Mouse (Mus musculus) liver, embryonic 14.5 days (tissue): ENCODE results near the gene Trp53. TPM values are rescaled to one million over a fixed set of nuclear protein-coding genes. Genes with fewer than 3 reads are reported as not detected.

ENCODE experiments used
- ATAC-seq: fragments of 200-750 bp; cut with Nextera tagmentation; 2 replicates; pipeline ENCODE4 v1.8.0; 2017; ENCODE audit warnings: moderate number of reproducible peaks, mild to moderate bottlenecking, moderate library complexity; ENCODE audit not compliant: insufficient read depth
- DNase-seq, 3 experiments: peaks; one replicate each; pipeline ENCODE4 v3.0.0-alpha.2; 2012 to 2013; ENCODE audit warnings: low read depth in 3 of 3, low spot score in 3 of 3
- H3K27ac ChIP-seq: fragments of 300-500 bp; sonication (generic); 2 replicates; pipeline ENCODE4 v1.5.1; 2014; ENCODE audit warnings: moderate library complexity, mild to moderate bottlenecking, control low read depth, inconsistent platforms
- H3K27me3 ChIP-seq: fragments of 300-500 bp; sonication (generic); 2 replicates; pipeline ENCODE4 v1.6.1; 2014; ENCODE audit warnings: mild to moderate bottlenecking, low read length, moderate library complexity; ENCODE audit not compliant: control insufficient read depth, insufficient read depth
- H3K36me3 ChIP-seq: fragments of 300-500 bp; sonication (generic); replicated peaks from 2 replicates; pipeline ENCODE4 v1.6.1; 2014; ENCODE audit warnings: low read depth; ENCODE audit not compliant: control insufficient read depth, insufficient read depth
- H3K4me1 ChIP-seq, 2 experiments: fragments of 200-500 bp in 1 of 2; fragments of 300-500 bp in 1 of 2; sonication (generic) in 1 of 2; replicated peaks; 2 replicates each; pipeline ENCODE4 v1.6.1; 2012 to 2014; ENCODE audit warnings: antibody characterized with exemption in 1 of 2, inconsistent platforms in 1 of 2, low read length in 1 of 2; ENCODE audit not compliant: control insufficient read depth in 2 of 2, insufficient read depth in 2 of 2
- H3K4me2 ChIP-seq: fragments of 300-500 bp; sonication (generic); 2 replicates; pipeline ENCODE4 v1.6.1; 2014; ENCODE audit warnings: low read depth, mild to moderate bottlenecking, control low read depth, moderate library complexity
- H3K4me3 ChIP-seq, 2 experiments: fragments of 200-500 bp in 1 of 2; fragments of 300-500 bp in 1 of 2; sonication (generic) in 1 of 2; 2 replicates each; pipeline ENCODE4 v1.5.1; 2012 to 2014; ENCODE audit warnings: low read depth in 2 of 2, low read length in 2 of 2, mild to moderate bottlenecking in 2 of 2, control low read depth in 1 of 2, inconsistent platforms in 1 of 2, moderate library complexity in 1 of 2; ENCODE audit not compliant: insufficient read depth in 1 of 2
- H3K9ac ChIP-seq: fragments of 300-500 bp; sonication (generic); replicated peaks from 2 replicates; pipeline ENCODE4 v1.6.1; 2014; ENCODE audit warnings: mild to moderate bottlenecking, control low read depth, moderate library complexity
- H3K9me3 ChIP-seq: fragments of 300-500 bp; sonication (generic); 2 replicates; pipeline ENCODE4 v1.6.1; 2016; ENCODE audit warnings: low read length, mixed read lengths; ENCODE audit not compliant: control insufficient read depth
- CTCF ChIP-seq: IDR thresholded peaks from 2 replicates; pipeline ENCODE4 v1.5.1; 2016; ENCODE audit warnings: antibody characterized with exemption, low read depth, control low read depth
- EP300 ChIP-seq: IDR thresholded peaks from 2 replicates; pipeline ENCODE4 v1.6.1; 2016; ENCODE audit warnings: antibody characterized with exemption, low read depth
- whole genome bisulfite sequencing: fragments of 180-500 bp; shearing (Covaris S2); extraction: QIAGEN DNeasy Blood & Tissue Kit; methylation state at CpG from one replicate; pipeline ENCODE4 v1.1.7; 2014; ENCODE audit not compliant: insufficient replicate concordance; 5-methylcytosine and 5-hydroxymethylcytosine counted together
- polyA plus RNA-seq, 2 experiments: library from polyadenylated mRNA; depleted of rRNA in 1 of 2; stranded (reverse) in 1 of 2; unstranded in 1 of 2; fragments of >200 nt; fragmentation: Nextera tagmentation in 1 of 2; extraction: Ambion mirVana in 1 of 2; gene quantifications; 2 replicates each; pipeline versions ENCODE4 v1.2.1 to v1.2.3; 2012 to 2014

Trp53 gene
- polyA plus RNA-seq, 2 experiments, result 61.2 to 68.7 TPM

GRCm38 (mm10) chr11:69604795-69605664 is 24.9 kb downstream of the Trp53 start:
- H3K4me3 ChIP-seq, result peak overlapping the region; percentile 69 to 71
- H3K4me1 ChIP-seq, result peaks cover 53 to 71% of the 10 kb centered on the region in 2 experiments
- TF ChIP-seq CTCF, result no peak
- TF ChIP-seq EP300, result no peak
- peak overlapping the region; percentile 83 for H3K27ac ChIP-seq
- peak overlapping the region; percentile 86 for H3K9ac ChIP-seq
- H3K36me3 ChIP-seq, result peaks cover 9% of the 10 kb centered on the region
- ATAC-seq (peak; percentile 21), DNase-seq (no peak)
- under 1% methylated on average over 68 of the region's 73 CpGs for WGBS
- no peaks in the 10 kb centered on the region for H3K9me3 ChIP-seq
- H3K27me3 ChIP-seq, result no peaks in the 10 kb centered on the region
- H3K4me2 ChIP-seq, result peak overlapping the region; percentile 98

- no peaks in the 10 kb centered on the region for H3K27me3 ChIP-seq
- H3K9ac ChIP-seq, result peak within 1 kb of the TSS; percentile 86
- peak within 1 kb of the TSS; percentile 98 for H3K4me2 ChIP-seq
- no peaks in the 10 kb centered on the region for H3K9me3 ChIP-seq
- TF ChIP-seq EP300 (peak; percentile 58), CTCF (no peak)
- peak within 1 kb of the TSS; percentile 69 to 71 for H3K4me3 ChIP-seq
- peaks cover 47 to 68% of the 10 kb centered on the region in 2 experiments for H3K4me1 ChIP-seq
- WGBS, result 4% methylated on average over 32 of the region's 32 CpGs
- peak within 1 kb of the TSS; percentile 83 for H3K27ac ChIP-seq
- DNase-seq (peak; percentile 88 to 91 (median 90)), ATAC-seq (peak; percentile 90)
- H3K36me3 ChIP-seq, result peaks cover 2% of the 10 kb centered on the region
Measured at GRCm38 (mm10) chr11:69605726-69606490, 25.7 kb downstream of the Trp53 start, which contains the start of gene Atp1b2. Gene Atp1b2, minus strand, starts transcription at chr11:69605942.

GRCm38 (mm10) chr11:69606491-69606795 is 26.3 kb downstream of the Trp53 start:
- H3K4me3 ChIP-seq, result peak overlapping the region; percentile 52 to 69
- H3K27ac ChIP-seq, result peak overlapping the region; percentile 83
- no peaks in the 10 kb centered on the region for H3K36me3 ChIP-seq
- TF ChIP-seq EP300 (no peak), CTCF (no peak)
- peak overlapping the region; percentile 98 for H3K4me2 ChIP-seq
- ATAC-seq, result no peak
- H3K4me1 ChIP-seq, result peaks cover 42 to 62% of the 10 kb centered on the region in 2 experiments
- DNase-seq, result no peak
- H3K27me3 ChIP-seq, result no peaks in the 10 kb centered on the region
- WGBS, result 62% methylated on average over 2 of the region's 2 CpGs
- peak overlapping the region; percentile 77 for H3K9ac ChIP-seq
- H3K9me3 ChIP-seq, result no peaks in the 10 kb centered on the region

GRCm38 (mm10) chr11:69606832-69607231 is 26.7 kb downstream of the Trp53 start:
- DNase-seq (no peak), ATAC-seq (no peak)
- Histone ChIP-seq H3K4me3 (no peak overlapping the region), H3K27me3 (no peaks in the 10 kb centered on the region), H3K4me2 (no peak overlapping the region; the same call in 1 of the 2 replicates), H3K27ac (no peak overlapping the region), H3K36me3 (no peaks in the 10 kb centered on the region), H3K9ac (no peak overlapping the region), H3K9me3 (no peaks in the 10 kb centered on the region), H3K4me1 (peaks cover 39 to 58% of the 10 kb centered on the region in 2 experiments)
- 62% methylated on average over 2 of the region's 2 CpGs for WGBS
- no peak for TF ChIP-seq EP300
- no peak for TF ChIP-seq CTCF

GRCm38 (mm10) chr11:69608525-69608924 is 28.4 kb downstream of the Trp53 start:
- 26% methylated on average over 3 of the region's 3 CpGs for WGBS
- Histone ChIP-seq H3K4me3 (no peak overlapping the region), H3K36me3 (no peaks in the 10 kb centered on the region), H3K9ac (peak overlapping the region; percentile 35; the same call in 1 of the 2 replicates), H3K27ac (peak overlapping the region; percentile 73), H3K9me3 (no peaks in the 10 kb centered on the region), H3K27me3 (no peaks in the 10 kb centered on the region), H3K4me2 (no peak overlapping the region; the same call in 1 of the 2 replicates), H3K4me1 (peaks cover 34 to 41% of the 10 kb centered on the region in 2 experiments)
- TF ChIP-seq EP300 (no peak), CTCF (no peak)
- DNase-seq (no peak), ATAC-seq (peak; percentile 27; the same call in 1 of the 2 replicates)
